Mouse (Mus musculus) liver, embryonic 14.5 days (tissue): ENCODE measurements around the gene Agpat4. TPM values are rescaled to one million over a fixed set of nuclear protein-coding genes. Genes with fewer than 3 reads are reported as not detected.

Experiments
- ATAC-seq: fragments of 200-750 bp; cut with Nextera tagmentation; 2 replicates; pipeline ENCODE4 v1.8.0; 2017; ENCODE audit warnings: moderate number of reproducible peaks, mild to moderate bottlenecking, moderate library complexity; ENCODE audit not compliant: insufficient read depth
- DNase-seq, 3 experiments: peaks; one replicate each; pipeline ENCODE4 v3.0.0-alpha.2; 2012 to 2013; ENCODE audit warnings: low read depth in 3 of 3, low spot score in 3 of 3
- H3K27ac ChIP-seq: fragments of 300-500 bp; sonication (generic); 2 replicates; pipeline ENCODE4 v1.5.1; 2014; ENCODE audit warnings: moderate library complexity, mild to moderate bottlenecking, control low read depth, inconsistent platforms
- H3K27me3 ChIP-seq: fragments of 300-500 bp; sonication (generic); 2 replicates; pipeline ENCODE4 v1.6.1; 2014; ENCODE audit warnings: mild to moderate bottlenecking, low read length, moderate library complexity; ENCODE audit not compliant: control insufficient read depth, insufficient read depth
- H3K36me3 ChIP-seq: fragments of 300-500 bp; sonication (generic); replicated peaks from 2 replicates; pipeline ENCODE4 v1.6.1; 2014; ENCODE audit warnings: low read depth; ENCODE audit not compliant: control insufficient read depth, insufficient read depth
- H3K4me1 ChIP-seq, 2 experiments: fragments of 200-500 bp in 1 of 2; fragments of 300-500 bp in 1 of 2; sonication (generic) in 1 of 2; replicated peaks; 2 replicates each; pipeline ENCODE4 v1.6.1; 2012 to 2014; ENCODE audit warnings: antibody characterized with exemption in 1 of 2, inconsistent platforms in 1 of 2, low read length in 1 of 2; ENCODE audit not compliant: control insufficient read depth in 2 of 2, insufficient read depth in 2 of 2
- H3K4me2 ChIP-seq: fragments of 300-500 bp; sonication (generic); 2 replicates; pipeline ENCODE4 v1.6.1; 2014; ENCODE audit warnings: low read depth, mild to moderate bottlenecking, control low read depth, moderate library complexity
- H3K4me3 ChIP-seq, 2 experiments: fragments of 200-500 bp in 1 of 2; fragments of 300-500 bp in 1 of 2; sonication (generic) in 1 of 2; 2 replicates each; pipeline ENCODE4 v1.5.1; 2012 to 2014; ENCODE audit warnings: low read depth in 2 of 2, low read length in 2 of 2, mild to moderate bottlenecking in 2 of 2, control low read depth in 1 of 2, inconsistent platforms in 1 of 2, moderate library complexity in 1 of 2; ENCODE audit not compliant: insufficient read depth in 1 of 2
- H3K9ac ChIP-seq: fragments of 300-500 bp; sonication (generic); replicated peaks from 2 replicates; pipeline ENCODE4 v1.6.1; 2014; ENCODE audit warnings: mild to moderate bottlenecking, control low read depth, moderate library complexity
- H3K9me3 ChIP-seq: fragments of 300-500 bp; sonication (generic); 2 replicates; pipeline ENCODE4 v1.6.1; 2016; ENCODE audit warnings: low read length, mixed read lengths; ENCODE audit not compliant: control insufficient read depth
- CTCF ChIP-seq: IDR thresholded peaks from 2 replicates; pipeline ENCODE4 v1.5.1; 2016; ENCODE audit warnings: antibody characterized with exemption, low read depth, control low read depth
- EP300 ChIP-seq: IDR thresholded peaks from 2 replicates; pipeline ENCODE4 v1.6.1; 2016; ENCODE audit warnings: antibody characterized with exemption, low read depth
- WGBS: fragments of 180-500 bp; shearing (Covaris S2); extraction: QIAGEN DNeasy Blood & Tissue Kit; methylation state at CpG from one replicate; pipeline ENCODE4 v1.1.7; 2014; ENCODE audit not compliant: insufficient replicate concordance; 5-methylcytosine and 5-hydroxymethylcytosine counted together
- polyA plus RNA-seq, 2 experiments: library from polyadenylated mRNA; depleted of rRNA in 1 of 2; stranded (reverse) in 1 of 2; unstranded in 1 of 2; fragments of >200 nt; fragmentation: Nextera tagmentation in 1 of 2; extraction: Ambion mirVana in 1 of 2; gene quantifications; 2 replicates each; pipeline versions ENCODE4 v1.2.1 to v1.2.3; 2012 to 2014

Agpat4 gene
- polyA plus RNA-seq, 2 experiments: 10.5 to 16.2 TPM

DNA sequence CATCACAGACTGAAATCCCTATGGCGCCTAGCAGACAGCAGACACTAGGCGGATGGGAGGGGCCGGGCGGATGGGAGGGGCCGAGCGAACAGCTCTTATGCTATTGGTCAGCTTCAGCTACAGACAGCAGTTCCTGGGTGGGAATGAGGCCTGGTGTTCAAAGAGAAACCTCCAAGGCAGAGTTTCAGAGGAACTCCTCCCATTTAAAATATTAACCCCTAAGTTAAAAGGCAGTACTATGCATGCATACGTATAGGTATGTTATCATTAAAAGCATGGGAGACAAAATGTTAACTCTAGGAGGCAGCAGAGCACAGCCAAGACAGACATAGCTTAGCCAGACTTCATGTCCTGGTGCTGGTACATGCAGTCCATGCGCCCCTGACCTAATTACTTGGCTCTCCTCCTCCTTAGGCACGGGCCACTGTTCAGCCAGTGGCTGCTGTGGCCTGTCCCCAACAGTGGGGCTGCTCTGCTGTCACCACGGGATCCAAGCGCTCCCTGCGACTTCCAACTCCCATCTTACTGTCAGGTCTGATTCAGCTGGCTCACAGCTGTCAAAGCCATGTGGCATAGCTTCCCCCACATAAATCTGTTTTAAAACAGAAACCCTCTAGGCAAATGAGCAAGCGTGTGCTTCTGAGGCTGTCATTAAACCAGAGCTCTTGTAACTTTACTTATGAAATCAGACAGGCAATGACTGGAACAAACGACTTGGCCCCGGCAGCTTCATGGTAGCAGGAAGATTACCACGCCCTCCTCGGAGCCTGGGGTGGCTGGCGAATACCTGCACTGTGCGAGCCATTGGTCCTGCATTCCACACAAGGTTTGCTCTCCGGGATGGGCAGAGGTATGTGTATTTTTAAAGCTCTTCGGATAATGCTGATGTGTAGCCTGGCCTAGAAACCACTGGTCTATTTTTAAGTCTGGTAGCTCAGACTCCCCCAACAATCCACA, 147.7 kb downstream of the Agpat4 start:
- Histone ChIP-seq H3K36me3 (peaks cover 6% of the 10 kb centered on the region), H3K4me1 (no peaks in the 10 kb centered on the region; a peak in 1 of 4 replicates), H3K9me3 (no peaks in the 10 kb centered on the region), H3K4me2 (no peak overlapping the region), H3K4me3 (no peak overlapping the region), H3K27ac (no peak overlapping the region), H3K9ac (no peak overlapping the region), H3K27me3 (no peaks in the 10 kb centered on the region)
- WGBS: 69% methylated on average over 21 of the region's 21 CpGs
- TF ChIP-seq EP300: no peak
- TF ChIP-seq CTCF: peak; percentile 32
- no peak for DNase-seq
- peak; percentile 73 for ATAC-seq

DNA sequence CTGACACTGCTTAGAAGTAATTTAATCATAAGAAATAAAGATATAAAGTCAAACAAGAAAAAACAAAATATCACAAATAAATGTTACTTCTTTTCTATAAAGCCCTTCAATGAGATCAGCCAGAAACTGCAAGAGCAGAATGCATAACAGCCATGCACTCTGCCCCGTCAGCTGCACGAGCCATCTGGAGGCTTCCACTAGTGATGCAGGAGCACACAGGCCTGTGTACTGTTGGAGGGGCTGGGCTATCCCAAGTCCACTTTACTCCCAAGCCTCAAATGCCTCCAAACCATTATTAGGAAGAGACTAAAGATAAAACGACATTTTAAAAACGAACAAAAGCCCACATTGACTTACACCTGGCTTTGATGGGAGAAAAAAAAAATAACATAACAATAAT, 149.6 kb downstream of the Agpat4 start:
- DNase-seq: no peak
- WGBS: 73% methylated on average over 4 of the region's 4 CpGs
- H3K4me3 ChIP-seq: no peak overlapping the region
- H3K27ac ChIP-seq: no peak overlapping the region
- no peak for TF ChIP-seq CTCF
- TF ChIP-seq EP300: no peak
- H3K9me3 ChIP-seq: no peaks in the 10 kb centered on the region
- ATAC-seq: no peak
- H3K4me2 ChIP-seq: no peak overlapping the region
- peaks cover 11% of the 10 kb centered on the region for H3K36me3 ChIP-seq
- H3K4me1 ChIP-seq: no peaks in the 10 kb centered on the region; a peak in 1 of 4 replicates
- H3K27me3 ChIP-seq: no peaks in the 10 kb centered on the region
- no peak overlapping the region for H3K9ac ChIP-seq

DNA sequence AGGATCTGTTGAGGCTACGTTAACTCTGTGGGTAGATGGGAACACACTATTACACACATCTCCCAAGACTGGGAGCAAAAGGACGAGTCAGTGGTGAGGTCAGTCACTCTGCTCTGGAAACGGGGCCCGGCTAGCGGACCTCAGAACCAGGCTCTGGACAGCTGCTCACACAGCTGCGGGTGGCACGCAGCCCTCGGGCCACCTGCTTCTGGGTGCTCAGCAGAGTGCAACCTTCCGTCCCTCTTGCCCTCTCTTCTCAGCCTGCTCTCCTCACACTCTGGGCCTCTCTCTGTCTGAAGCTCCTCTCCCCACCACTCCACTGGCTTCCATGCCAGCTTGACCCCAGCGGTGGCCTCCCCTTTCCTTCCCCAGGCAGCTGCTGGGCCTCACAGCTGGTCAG, 150.0 kb downstream of the Agpat4 start:
- Histone ChIP-seq H3K4me3 (no peak overlapping the region), H3K4me2 (no peak overlapping the region), H3K27me3 (no peaks in the 10 kb centered on the region), H3K9me3 (no peaks in the 10 kb centered on the region), H3K36me3 (peaks cover 11% of the 10 kb centered on the region), H3K4me1 (no peaks in the 10 kb centered on the region; a peak in 1 of 4 replicates), H3K27ac (no peak overlapping the region), H3K9ac (no peak overlapping the region)
- DNase-seq (no peak), ATAC-seq (no peak)
- WGBS: 80% methylated on average over 10 of the region's 10 CpGs
- TF ChIP-seq EP300: no peak
- TF ChIP-seq CTCF: no peak

Other genes starting within 250 kb of the Agpat4 start
- gene Map3k4, start 200.1 kb downstream of the Agpat4 start, polyA plus RNA-seq (2012; rRNA removed): 2.8 and 5.0 TPM in 2 replicates
- gene Map3k4, start 200.1 kb downstream of the Agpat4 start, polyA plus RNA-seq (2014; fragmentation: Nextera tagmentation; extraction: Ambion mirVana): 9.6 and 11.8 TPM in 2 replicates